Mouse (Mus musculus): ENCODE data around the gene Gm5148. TPM values are rescaled to one million over a fixed set of nuclear protein-coding genes. Genes with fewer than 3 reads are reported as not detected.

The Gm5148 gene
- total and polyA plus RNA-seq, 2 experiments, result 0.09 to 0.94 TPM

- no peak overlapping the region for H3K4me3 ChIP-seq (ENCODE audit: insufficient read depth, low read depth, low read length)
Observed at GRCm38 (mm10) chr3:37735166-37735565, 10.9 kb upstream of the Gm5148 start.

GRCm38 (mm10) chr3:37729142-37729541 lies 4.9 kb upstream of the Gm5148 start:
- DNase-seq (ENCODE audit: extremely low read depth, low read depth, low spot score), result peak; percentile 65
- no peak overlapping the region for H3K9ac ChIP-seq (ENCODE audit: low read depth, low read length)
- WGBS, result 2% methylated on average over 4 of the region's 4 CpGs
- H3K79me2 ChIP-seq (ENCODE audit: control insufficient read depth, insufficient read depth, low read length), result no peaks in the 10 kb centered on the region
- peaks cover 12% of the 10 kb centered on the region for H3K4me1 ChIP-seq (ENCODE audit: control insufficient read depth, insufficient read depth, low read length)
- no peak overlapping the region for H3K4me3 ChIP-seq (ENCODE audit: insufficient read depth, low read depth, low read length)
- no peaks in the 10 kb centered on the region for H3K36me3 ChIP-seq (ENCODE audit: control insufficient read depth, insufficient read depth, low read length)
- H3K27ac ChIP-seq (replicated peaks; ENCODE audit: insufficient read depth, low read depth, low read length), result no peak overlapping the region; the same call in 1 of the 2 replicates
- TF ChIP-seq CTCF (IDR thresholded peaks at IDR 0.05; ENCODE audit: low read depth, low read length) (no peak), POLR2A (IDR thresholded peaks at IDR 0.05; ENCODE audit: extremely low read depth, insufficient read depth, low read length) (no peak)
- H3K27me3 ChIP-seq (ENCODE audit: control insufficient read depth, insufficient read depth, low read length), result no peaks in the 10 kb centered on the region

More at GRCm38 (mm10) chr3:37735166-37735565, 10.9 kb upstream of the Gm5148 start:
- no peaks in the 10 kb centered on the region for H3K27me3 ChIP-seq (ENCODE audit: control insufficient read depth, insufficient read depth, low read length)
- DNase-seq (ENCODE audit: extremely low read depth, low read depth, low spot score), result no peak
- H3K27ac ChIP-seq (replicated peaks; ENCODE audit: insufficient read depth, low read depth, low read length), result no peak overlapping the region
- H3K9ac ChIP-seq (ENCODE audit: low read depth, low read length), result no peak overlapping the region
- H3K4me1 ChIP-seq (ENCODE audit: control insufficient read depth, insufficient read depth, low read length), result no peaks in the 10 kb centered on the region
- WGBS, result 79% methylated on average over 6 of the region's 6 CpGs
- TF ChIP-seq CTCF (IDR thresholded peaks at IDR 0.05; ENCODE audit: low read depth, low read length) (no peak), POLR2A (IDR thresholded peaks at IDR 0.05; ENCODE audit: extremely low read depth, insufficient read depth, low read length) (no peak)
- no peaks in the 10 kb centered on the region for H3K36me3 ChIP-seq (ENCODE audit: control insufficient read depth, insufficient read depth, low read length)
- H3K79me2 ChIP-seq (ENCODE audit: control insufficient read depth, insufficient read depth, low read length), result no peaks in the 10 kb centered on the region

DNA sequence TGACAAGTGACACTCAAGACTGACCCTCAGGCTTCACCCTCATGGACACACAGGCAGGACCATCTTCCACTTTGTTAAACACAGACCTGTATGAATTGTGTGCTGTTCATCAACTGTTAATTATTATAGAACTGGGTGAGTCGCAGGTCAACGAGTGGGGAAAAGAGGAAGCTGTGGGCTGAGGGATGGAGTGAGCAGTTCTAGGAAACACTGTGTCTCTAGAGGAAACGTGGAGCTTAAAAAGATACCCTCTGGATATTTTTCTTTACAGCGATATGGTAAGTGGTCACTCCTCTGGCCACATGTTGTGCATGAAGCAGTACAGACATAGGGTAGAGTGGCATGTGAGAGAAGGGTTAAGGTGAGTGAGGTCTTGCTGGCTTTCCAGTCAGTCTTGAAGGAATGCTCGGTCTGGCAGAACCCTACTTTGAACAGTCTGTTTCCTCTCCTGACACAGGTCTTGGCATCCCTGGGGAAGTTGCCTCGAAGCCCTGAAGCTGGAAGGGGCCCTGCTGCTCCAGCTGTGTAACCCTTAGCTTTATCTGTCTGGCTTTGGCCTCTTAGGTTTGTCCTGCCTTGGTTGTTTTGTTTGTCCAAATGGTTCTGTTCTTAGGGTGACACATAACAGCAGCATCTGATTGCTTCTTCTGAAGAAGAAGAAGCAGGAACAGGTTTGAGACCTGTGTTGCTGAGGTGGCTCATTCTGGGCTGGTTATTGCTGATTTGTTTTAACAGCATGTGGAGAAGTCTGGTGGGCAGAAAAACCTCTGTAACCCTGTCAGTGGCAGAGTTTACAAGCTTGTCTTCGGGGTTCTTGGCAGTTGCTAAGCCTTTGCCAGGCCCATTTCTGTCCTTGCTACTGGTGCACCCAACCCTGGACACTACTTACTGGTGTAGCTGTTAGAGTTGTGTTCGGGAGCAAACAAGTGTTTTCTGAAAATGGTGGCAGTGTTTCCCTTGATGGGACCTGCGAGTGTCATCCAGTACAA lies 4.1 kb upstream of the Gm5148 start:
- Histone ChIP-seq H3K27me3 (ENCODE audit: control insufficient read depth, insufficient read depth, low read length) (no peaks in the 10 kb centered on the region), H3K9ac (ENCODE audit: low read depth, low read length) (no peak overlapping the region), H3K4me3 (ENCODE audit: insufficient read depth, low read depth, low read length) (no peak overlapping the region), H3K79me2 (ENCODE audit: control insufficient read depth, insufficient read depth, low read length) (no peaks in the 10 kb centered on the region), H3K36me3 (ENCODE audit: control insufficient read depth, insufficient read depth, low read length) (no peaks in the 10 kb centered on the region), H3K4me1 (ENCODE audit: control insufficient read depth, insufficient read depth, low read length) (peaks cover 13% of the 10 kb centered on the region), H3K27ac (replicated peaks; ENCODE audit: insufficient read depth, low read depth, low read length) (peak overlapping the region; percentile 48)
- no peak for DNase-seq (ENCODE audit: extremely low read depth, low read depth, low spot score)
- TF ChIP-seq CTCF (IDR thresholded peaks at IDR 0.05; ENCODE audit: low read depth, low read length), result no peak
- TF ChIP-seq POLR2A (IDR thresholded peaks at IDR 0.05; ENCODE audit: extremely low read depth, insufficient read depth, low read length), result no peak
- 67% methylated on average over 9 of the region's 9 CpGs for WGBS

GRCm38 (mm10) chr3:37727392-37727791 lies 3.1 kb upstream of the Gm5148 start:
- TF ChIP-seq POLR2A (IDR thresholded peaks at IDR 0.05; ENCODE audit: extremely low read depth, insufficient read depth, low read length), result no peak
- no peak for TF ChIP-seq CTCF (IDR thresholded peaks at IDR 0.05; ENCODE audit: low read depth, low read length)
- whole genome bisulfite sequencing, result 69% methylated on average over 5 of the region's 5 CpGs
- Histone ChIP-seq H3K4me1 (ENCODE audit: control insufficient read depth, insufficient read depth, low read length) (peaks cover 19% of the 10 kb centered on the region), H3K4me3 (ENCODE audit: insufficient read depth, low read depth, low read length) (no peak overlapping the region), H3K9ac (ENCODE audit: low read depth, low read length) (no peak overlapping the region), H3K27ac (replicated peaks; ENCODE audit: insufficient read depth, low read depth, low read length) (no peak overlapping the region), H3K27me3 (ENCODE audit: control insufficient read depth, insufficient read depth, low read length) (no peaks in the 10 kb centered on the region), H3K36me3 (ENCODE audit: control insufficient read depth, insufficient read depth, low read length) (no peaks in the 10 kb centered on the region), H3K79me2 (ENCODE audit: control insufficient read depth, insufficient read depth, low read length) (no peaks in the 10 kb centered on the region)
- DNase-seq (ENCODE audit: extremely low read depth, low read depth, low spot score), result no peak

GRCm38 (mm10) chr3:37726501-37727140 lies 2.3 kb upstream of the Gm5148 start:
- peak; percentile 81 for DNase-seq (ENCODE audit: extremely low read depth, low read depth, low spot score)
- WGBS, result 34% methylated on average over 4 of the region's 4 CpGs

More at GRCm38 (mm10) chr3:37726501-37727140, 2.3 kb upstream of the Gm5148 start:
- TF ChIP-seq POLR2A (IDR thresholded peaks at IDR 0.05; ENCODE audit: extremely low read depth, insufficient read depth, low read length) (no peak), CTCF (IDR thresholded peaks at IDR 0.05; ENCODE audit: low read depth, low read length) (no peak)
- H3K4me1 ChIP-seq (ENCODE audit: control insufficient read depth, insufficient read depth, low read length), result peaks cover 19% of the 10 kb centered on the region
- no peak overlapping the region for H3K9ac ChIP-seq (ENCODE audit: low read depth, low read length)
- H3K27ac ChIP-seq (replicated peaks; ENCODE audit: insufficient read depth, low read depth, low read length), result no peak overlapping the region
- H3K4me3 ChIP-seq (ENCODE audit: insufficient read depth, low read depth, low read length), result no peak overlapping the region
- no peaks in the 10 kb centered on the region for H3K79me2 ChIP-seq (ENCODE audit: control insufficient read depth, insufficient read depth, low read length)
- no peaks in the 10 kb centered on the region for H3K36me3 ChIP-seq (ENCODE audit: control insufficient read depth, insufficient read depth, low read length)
- H3K27me3 ChIP-seq (ENCODE audit: control insufficient read depth, insufficient read depth, low read length), result no peaks in the 10 kb centered on the region

All from liver, adult 2 months (tissue).